Mouse (Mus musculus) lung, adult 18-20 months (tissue): ENCODE results near the gene Tab2.

Source experiments
- DNase-seq, 2 experiments: peaks; one replicate each; pipeline ENCODE4 v3.0.0; 2022; ENCODE audit warnings: mixed read lengths in 2 of 2

Gene Tab2

GRCm38 (mm10) chr10:7956228-7957001 is at the start of gene Tab2:
Gene Tab2 (minus strand): TSS chr10:7956230.
- DNase-seq, result peak; percentile 91 to 94

GRCm38 (mm10) chr10:7992258-7992919 is 36.4 kb upstream of the Tab2 start:
- no peak for DNase-seq

DNA sequence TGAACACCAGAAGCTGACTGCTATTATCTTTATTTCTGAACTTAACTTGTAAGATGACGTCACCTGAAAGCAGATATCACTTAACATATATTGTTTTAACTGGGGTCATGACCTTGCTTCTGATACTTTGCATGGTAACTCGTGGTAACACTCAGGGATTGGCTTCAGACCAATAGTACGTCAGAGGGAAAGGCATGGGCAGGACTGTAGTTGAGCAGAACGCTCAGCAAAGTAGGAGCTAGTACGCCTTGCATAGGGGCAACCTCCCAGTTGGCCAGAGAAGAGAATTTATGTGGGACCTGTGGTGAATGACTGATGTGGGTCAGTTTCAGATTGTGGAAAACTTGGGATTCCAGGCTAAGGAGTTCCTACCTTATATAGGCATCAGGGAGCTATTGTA is 35.6 kb upstream of the Tab2 start:
- DNase-seq, result no peak

DNA sequence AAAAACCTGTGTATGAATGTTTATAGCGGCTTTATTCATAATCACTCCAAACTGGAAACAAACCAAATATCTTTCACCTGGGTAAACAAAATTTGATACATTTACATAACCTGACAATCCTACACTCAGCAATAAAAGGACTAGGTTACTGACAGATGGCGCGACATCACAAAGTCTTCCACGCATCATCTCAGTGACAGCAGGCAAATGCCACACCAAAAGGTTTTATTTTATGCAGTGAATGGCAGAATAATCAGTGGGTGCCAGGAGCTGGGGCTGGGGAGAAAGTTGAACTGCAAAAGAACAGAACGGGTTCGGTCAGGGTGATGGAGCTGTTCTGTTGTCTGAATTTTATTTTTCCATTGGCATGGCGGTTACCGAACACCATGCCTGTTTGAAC is 31.5 kb upstream of the Tab2 start:
- no peak for DNase-seq

GRCm38 (mm10) chr10:7976462-7976861 is 20.4 kb upstream of the Tab2 start:
- no peak for DNase-seq

DNA sequence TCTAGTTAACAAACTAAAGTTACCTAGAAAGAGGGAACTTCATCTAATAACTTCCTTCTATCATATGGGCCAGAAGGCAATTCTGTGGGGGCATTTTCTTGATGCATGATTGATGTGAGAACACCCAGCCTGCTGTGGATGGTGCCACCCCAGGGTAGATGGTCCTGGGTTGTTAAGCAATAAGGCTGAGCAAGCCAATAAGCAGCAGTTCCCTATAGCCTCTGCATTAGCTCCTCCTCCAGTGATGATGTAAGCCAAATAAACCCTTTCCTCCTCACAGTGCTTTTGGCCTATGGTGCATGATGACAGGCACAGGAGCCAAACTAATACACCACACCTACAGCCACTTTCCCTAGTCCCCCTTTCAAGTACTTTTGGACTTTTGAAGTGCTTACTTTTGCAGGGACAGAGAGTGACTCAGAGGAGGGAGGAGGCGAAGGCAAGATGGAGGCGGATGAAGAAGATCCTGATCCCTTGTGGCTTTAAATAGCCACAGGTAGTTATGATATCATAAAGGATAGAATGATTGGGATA is 12.8 kb upstream of the Tab2 start:
- peak; percentile 14 to 49 for DNase-seq

DNA sequence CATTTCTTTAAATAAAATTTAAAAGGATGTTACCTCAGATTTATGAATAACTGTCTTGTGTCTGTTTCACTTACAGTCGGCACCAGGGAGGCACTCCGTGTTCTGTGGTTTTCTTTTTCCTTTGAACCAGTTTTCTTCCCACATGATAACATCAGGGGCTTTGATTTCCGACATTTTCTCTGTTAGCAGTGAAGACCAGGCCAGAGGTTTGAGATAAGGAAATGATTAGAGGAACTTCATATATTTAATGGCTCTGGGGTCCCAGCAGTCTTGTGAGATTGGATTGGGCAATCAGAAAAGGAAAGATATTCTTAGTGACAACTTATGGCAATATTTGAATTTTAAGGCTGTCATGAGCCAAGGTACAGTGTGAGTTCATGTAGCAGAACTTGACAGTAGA is 11.1 kb upstream of the Tab2 start:
- no peak for DNase-seq

DNA sequence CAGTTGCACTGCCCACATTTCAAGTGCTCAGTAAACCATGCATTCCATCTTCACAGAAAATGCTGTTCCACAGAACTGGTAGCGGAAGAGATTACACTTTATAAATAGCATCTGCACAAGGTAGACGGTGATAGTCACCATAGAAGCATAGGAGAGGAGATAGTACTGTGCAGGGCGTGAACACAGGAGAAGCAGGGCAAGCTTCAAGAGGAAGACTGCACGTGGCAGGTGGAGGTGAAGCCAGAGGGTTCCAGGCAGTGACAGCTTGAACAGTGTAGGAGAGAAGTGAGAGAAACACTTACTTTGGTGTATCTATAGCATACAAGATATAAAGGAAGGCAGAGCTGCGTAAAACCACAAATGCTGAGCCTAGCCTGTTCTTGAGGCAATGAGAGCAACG is 3.0 kb upstream of the Tab2 start:
- DNase-seq, result no peak

DNA sequence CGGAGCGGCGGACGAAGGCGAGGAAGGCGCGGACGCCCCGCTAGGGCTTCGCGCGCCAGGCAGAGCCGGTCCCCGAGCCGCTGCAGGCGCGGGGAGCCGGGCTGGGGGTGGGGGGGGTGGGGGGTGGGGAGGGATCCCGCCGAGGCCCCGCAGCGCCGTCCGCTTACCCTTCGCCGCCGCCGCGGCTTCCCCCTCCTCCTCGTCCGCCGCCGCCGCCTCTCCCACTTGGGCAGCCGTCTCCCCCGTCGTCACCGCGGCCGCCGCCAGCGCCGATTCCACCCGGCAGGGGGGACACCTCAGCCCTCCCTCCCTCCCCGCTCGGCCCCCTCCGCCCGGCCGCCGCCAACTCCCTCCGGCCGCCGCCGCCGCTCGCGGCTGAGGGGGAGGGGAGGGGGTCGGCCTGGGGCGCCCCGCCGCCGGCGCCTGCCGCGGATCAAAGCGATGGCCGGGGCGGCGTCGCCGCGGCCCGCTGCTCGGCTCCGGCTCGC is 352 bp downstream of the Tab2 start:
- peak; percentile 27 to 38 for DNase-seq

DNA sequence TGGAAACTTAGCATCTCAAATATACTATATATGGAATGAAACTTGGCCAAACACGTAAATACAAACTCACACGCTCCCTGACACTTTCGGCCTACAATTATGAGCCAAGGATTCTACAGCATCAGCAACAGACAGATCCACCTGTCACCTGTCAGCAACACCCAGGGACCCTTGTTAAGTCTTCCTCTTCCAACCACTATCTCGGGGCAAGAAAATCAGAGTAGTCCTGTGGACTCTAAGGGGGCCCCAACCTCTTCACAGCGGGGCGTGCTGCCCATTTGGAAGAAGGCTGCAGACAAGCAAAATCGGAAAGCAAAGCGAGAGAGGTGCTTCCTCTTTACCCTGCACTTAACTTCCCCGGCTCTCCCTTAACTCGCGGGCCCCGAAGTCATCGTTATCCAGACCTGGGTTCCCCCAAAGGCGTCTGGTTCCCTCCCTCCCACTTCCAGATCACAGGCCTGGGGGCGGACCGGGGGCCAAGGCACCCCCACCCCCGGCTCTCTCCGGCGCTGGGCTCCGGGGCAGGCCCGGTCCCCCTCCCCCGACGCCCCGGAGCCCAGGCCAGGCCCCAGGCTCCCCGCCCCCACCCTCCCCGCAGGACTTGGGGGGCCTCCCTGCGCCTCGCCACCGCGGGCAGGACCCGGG is 919 bp downstream of the Tab2 start:
- peak; percentile 36 to 45 for DNase-seq

- no peak for DNase-seq
These were observed 1.4 kb downstream of the Tab2 start for GRCm38 (mm10) chr10:7954627-7954988.

DNA sequence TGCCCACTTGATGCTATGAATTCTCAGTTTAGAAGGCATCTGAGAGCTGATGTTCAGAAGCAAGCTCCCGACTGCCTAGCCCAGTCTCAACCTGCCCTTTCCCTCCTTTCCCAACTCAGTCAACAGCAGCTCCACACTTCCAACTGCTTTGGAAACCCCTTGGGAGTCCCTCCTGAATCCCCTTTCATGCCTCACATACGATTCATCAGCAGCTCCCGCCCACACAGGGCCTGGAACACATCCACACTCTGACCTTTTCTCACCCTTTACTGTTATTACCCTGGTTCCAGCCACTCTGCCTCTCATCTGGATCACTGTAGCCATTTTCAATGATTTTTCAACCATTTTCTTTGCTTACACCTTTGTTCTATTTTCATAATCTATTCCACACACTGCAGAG is 13.0 kb downstream of the Tab2 start:
- no peak for DNase-seq

DNA sequence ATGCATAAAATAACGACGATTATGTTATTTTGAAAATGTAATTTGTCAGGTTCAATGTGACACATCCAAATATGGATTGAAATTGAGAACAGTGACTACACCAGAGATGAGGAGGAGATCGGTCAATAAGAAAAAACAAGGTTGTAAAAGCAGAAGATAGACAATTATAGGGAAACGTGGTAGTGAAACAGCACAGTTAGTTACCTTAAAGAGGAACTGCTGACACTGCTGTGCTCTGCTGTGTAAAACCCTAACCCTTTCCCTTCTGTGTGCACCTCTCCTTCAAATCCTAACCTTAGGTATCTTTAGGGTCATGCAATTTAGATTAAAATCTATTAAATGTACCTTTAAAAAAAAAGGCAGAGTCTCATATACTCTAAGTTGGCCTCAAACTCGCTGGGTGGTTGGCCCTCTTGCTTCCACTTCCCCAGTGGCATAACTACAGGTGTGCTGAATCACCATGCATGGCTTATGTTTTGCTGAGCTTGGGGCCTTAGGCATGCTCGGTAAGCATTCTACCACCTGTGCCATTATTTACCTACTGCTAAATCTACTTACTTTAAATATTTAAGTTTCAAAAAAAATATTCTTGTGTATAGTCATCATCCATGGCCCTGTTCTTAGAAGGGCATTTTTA is 19.4 kb downstream of the Tab2 start:
- DNase-seq, result no peak

DNA sequence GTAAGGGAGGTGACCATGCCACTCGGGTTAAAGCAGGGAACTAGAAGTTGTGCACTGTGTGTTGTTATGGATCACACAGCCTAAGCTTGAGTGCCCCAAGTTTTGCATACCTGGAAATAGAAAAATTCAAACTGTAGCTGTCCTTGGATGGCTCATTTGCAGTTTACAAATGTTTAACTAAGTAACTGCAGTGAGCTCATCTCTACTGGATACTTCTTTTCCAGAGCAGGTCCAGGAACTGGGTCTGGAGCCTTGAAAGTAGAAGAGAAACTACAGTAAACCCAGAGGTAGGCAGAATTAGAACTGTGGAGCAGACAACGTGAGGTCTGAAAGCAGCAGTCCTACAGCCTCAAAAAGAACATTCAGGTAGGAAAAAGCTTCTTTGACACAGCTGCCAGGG is 23.1 kb downstream of the Tab2 start:
- DNase-seq, result no peak

- no peak for DNase-seq
These were observed 27.0 kb downstream of the Tab2 start for GRCm38 (mm10) chr10:7928996-7929395.

DNA sequence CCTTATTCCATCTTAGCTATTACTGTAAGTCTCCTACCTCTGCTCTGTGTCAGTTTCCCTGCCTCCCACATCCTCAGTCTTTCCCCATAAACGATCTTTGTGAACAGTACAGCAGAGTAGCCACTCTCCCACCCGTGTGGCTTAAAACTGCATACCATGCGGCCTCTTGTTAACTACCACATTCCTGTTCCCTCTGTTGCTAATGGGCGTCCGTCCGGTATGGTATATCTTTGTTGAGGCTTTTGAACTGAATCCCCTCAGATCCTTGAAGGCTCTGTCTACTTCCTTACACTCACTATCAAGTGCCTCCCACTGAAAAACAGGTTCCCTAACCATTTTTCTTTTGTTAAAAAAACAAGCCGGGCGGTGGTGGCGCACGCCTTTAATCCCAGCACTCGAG is 30.5 kb downstream of the Tab2 start:
- peak in 1 of 2 experiments; percentile 7 for DNase-seq

- DNase-seq, result no peak
These were observed 32.6 kb downstream of the Tab2 start for GRCm38 (mm10) chr10:7923433-7923832.

GRCm38 (mm10) chr10:7911268-7911667 is 44.8 kb downstream of the Tab2 start:
- DNase-seq, result no peak

GRCm38 (mm10) chr10:7907151-7907550 is 48.9 kb downstream of the Tab2 start:
- DNase-seq, result no peak

GRCm38 (mm10) chr10:7904157-7904556 is 51.9 kb downstream of the Tab2 start:
- no peak for DNase-seq

DNA sequence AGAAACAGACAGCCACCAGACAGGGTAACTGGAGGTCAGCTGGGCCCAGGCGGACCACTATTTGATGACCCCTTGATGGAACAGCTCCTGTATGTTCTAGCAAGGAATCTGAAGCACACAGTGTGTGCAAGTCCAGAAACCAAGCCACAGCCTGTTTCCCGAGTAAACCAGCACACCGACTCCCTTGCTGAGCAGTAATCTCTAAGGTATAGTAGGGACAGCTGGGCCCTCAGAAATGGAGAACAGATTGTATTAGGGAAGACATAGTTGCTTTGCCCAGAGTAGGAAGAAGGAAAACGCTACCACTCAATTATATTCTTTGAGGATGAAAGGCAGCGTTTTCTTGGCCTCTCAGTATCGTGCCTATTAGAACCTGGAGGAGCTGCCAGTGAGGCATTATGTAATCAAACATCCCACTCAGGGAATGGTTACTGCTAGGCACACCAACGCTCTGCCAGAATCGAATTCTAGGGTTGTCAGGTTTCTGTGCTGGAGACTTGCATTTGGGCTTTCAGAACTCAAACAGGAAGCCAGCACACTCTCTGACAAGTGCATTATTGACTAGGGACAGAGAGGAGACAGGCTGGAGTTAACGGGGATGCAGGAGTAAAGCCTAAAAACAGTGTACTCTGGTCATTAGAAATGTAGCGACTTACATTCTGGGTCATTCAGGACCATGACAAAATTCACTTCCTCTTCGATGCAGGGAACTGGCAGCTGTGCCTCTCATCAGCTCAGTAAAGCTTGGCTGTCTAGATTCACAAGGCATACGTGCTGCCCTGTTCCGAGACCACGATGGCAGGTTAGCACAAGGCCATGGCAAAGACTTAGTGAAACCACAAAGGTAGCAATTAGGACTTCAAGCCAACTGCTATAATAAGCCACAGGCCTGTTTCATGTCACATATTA is 55.1 kb downstream of the Tab2 start:
- no peak for DNase-seq

DNA sequence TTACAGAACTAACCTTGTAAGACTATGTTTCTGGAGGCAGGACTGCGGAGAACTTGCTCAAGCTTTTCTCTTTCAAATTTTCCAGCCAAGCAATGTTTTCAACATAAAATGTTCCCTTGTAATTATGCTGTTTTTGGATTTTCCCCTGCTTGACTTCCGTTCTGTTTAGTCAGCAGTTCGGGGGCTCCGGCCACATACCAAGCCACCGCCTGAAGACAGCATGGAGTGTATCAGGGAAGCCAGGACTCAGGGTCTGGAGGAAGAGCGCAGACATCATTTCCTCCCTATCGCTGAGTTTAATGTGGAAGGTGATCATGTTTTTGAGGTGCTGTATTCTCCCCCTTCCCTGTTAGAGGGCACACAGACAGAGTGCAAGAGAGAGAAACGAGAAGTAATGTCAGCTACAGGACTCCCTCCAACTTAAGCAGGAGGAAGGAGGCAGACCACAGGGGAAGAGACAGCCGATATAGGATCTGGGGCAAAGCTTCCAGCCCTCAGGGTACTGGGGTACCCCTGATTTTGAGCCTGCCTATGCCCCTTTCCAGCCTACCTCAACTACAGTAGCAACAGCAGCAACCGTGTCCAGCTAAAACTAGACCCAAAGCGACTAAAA is 67.7 kb downstream of the Tab2 start:
- DNase-seq, result no peak
